Mouse (Mus musculus): ENCODE data around the gene Fam124b. TPM values are rescaled to one million over a fixed set of nuclear protein-coding genes. Genes with fewer than 3 reads are reported as not detected.

Fam124b gene
- under 1 TPM; 0.32 to 0.63 TPM for total RNA-seq (2021)
- long read RNA-seq, experiment 1: 0 reads
- long read RNA-seq, experiment 2: 0 reads

DNA sequence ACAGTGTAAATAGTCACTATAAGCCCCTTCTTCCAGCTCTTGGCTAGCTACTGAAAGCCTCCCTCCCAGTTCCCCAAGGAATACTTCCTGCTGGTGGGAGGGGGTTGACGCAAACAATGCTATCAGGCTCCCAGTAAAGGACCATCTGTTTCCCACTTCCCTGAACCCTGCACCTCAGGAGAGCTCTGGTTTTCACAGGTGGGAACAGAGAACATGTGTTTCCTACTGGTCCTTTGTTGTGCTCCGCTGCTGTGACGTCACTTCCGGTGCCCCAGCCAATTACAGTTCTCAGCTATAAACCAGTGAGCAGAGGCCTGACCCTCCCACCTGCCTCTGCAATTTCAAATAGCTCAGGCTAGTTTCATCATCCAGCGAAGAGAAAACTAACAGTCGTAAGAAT, at the start of gene Fam124b:
Fam124b (minus strand) TSS at position 206 of the 400 bp plus-strand sequence.
- TF ChIP-seq CTCF (IDR thresholded peaks at IDR 0.05): no peak
- H3K4me3 ChIP-seq: no peak within 1 kb of the TSS
- no peak within 1 kb of the TSS for H3K27ac ChIP-seq
- intact Hi-C loops (cut with DNase I): no loop called here
- DNase-seq (ENCODE audit: extremely low spot score in 1 of 2, low spot score in 2 of 2): no peak

DNA sequence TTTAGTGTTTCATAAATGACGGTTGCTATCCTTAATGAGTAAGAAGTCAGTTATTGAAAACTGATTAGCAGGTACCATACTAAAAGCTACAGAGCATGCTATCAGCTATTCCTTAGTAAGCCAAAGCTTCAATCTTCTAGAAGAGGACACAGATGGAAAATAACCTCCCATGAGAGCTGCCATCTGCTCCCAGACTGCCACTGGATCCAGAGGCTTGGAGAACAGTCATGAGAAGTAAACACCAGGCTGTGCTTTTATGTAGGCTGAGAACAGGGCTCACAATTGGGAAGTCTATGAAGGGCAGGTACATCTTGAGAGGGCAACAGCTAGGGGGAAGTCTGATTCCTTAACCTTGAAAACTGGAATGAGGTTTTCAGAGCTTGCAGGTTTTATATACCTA, 42.2 kb upstream of the Fam124b start:
- H3K27ac ChIP-seq: no peak overlapping the region
- no peak for TF ChIP-seq CTCF (IDR thresholded peaks at IDR 0.05)
- DNase-seq (ENCODE audit: extremely low spot score in 1 of 2, low spot score in 2 of 2): no peak
- intact Hi-C loops (cut with DNase I): loop anchor here (10.0 kb wide), 1 partner anchor 476 kb away; no protein-coding TSS in a partner anchor
- H3K4me3 ChIP-seq: no peak overlapping the region

DNA sequence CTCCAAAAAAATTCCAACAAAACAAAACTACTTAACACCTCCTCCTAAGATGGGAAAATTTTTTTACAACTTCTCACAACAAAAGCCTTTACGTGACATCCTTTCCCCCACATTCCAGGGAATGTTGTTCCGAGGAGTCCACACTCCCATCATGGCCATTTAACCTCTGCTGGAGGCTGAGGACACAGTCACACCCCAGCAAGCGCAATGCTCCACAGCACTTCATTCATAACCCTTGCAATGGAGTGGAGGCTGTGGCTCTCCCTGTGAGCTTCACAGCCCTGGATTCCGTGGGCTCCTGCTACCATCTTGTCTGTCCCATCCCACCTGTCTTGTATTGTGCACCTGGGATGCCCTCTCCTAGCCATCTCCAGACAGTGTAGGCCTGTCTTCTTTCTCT, 40.4 kb upstream of the Fam124b start:
- no peak overlapping the region for H3K27ac ChIP-seq
- intact Hi-C loops (cut with DNase I): loop anchor here (10.0 kb wide), 1 partner anchor 256 kb away; no protein-coding TSS in a partner anchor
- no peak for DNase-seq (ENCODE audit: extremely low spot score in 1 of 2, low spot score in 2 of 2)
- TF ChIP-seq CTCF (IDR thresholded peaks at IDR 0.05): no peak
- H3K4me3 ChIP-seq: no peak overlapping the region

DNA sequence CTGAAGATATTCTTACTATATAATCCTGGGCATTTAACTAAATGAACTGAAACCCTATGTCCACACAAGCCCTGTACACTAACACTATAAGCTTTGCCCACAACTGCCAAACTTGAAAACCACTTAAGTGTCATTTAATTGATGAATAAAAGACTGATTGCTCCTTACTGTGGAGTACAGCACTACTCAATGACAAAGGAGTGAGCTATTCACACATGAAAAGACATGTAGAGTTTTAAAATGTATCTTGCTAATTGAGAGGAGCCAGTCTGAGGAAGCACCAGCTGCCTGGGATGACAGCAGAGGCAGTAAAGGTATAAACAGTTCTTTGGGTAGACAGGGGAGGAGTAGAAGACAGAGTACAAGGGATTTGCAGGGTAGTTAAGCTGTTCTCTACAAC, 35.0 kb upstream of the Fam124b start:
- Histone ChIP-seq H3K4me3 (no peak overlapping the region), H3K27ac (no peak overlapping the region)
- intact Hi-C loops (cut with DNase I): loop anchor here (10.0 kb wide), 1 partner anchor 261 kb away; no protein-coding TSS in a partner anchor
- TF ChIP-seq CTCF (IDR thresholded peaks at IDR 0.05): no peak
- DNase-seq (ENCODE audit: extremely low spot score in 1 of 2, low spot score in 2 of 2): no peak

DNA sequence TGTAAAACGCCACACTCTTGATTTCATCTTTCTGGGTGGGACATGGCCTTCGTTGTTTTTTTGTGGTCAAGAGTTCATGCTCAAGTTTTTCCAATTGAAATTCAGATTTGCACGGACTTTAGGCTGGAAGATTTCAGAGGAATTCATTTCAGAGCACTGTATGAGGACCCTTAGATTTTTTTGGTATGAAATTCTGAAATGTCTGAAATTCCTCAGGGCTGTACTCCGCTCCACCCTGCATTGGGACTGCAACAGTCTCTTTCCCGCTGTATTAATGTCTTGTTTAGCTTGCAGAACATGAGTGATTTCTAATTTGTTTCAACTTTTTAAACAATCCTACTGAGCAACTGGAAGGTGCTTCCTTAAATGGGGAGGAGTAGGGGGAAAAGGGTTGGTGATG, 32.0 kb upstream of the Fam124b start:
- Histone ChIP-seq H3K4me3 (no peak overlapping the region), H3K27ac (no peak overlapping the region)
- intact Hi-C loops (cut with DNase I): loop anchor here (10.0 kb wide), 1 partner anchor 265 kb away; no protein-coding TSS in a partner anchor
- DNase-seq (ENCODE audit: extremely low spot score in 1 of 2, low spot score in 2 of 2): no peak
- TF ChIP-seq CTCF (IDR thresholded peaks at IDR 0.05): no peak

DNA sequence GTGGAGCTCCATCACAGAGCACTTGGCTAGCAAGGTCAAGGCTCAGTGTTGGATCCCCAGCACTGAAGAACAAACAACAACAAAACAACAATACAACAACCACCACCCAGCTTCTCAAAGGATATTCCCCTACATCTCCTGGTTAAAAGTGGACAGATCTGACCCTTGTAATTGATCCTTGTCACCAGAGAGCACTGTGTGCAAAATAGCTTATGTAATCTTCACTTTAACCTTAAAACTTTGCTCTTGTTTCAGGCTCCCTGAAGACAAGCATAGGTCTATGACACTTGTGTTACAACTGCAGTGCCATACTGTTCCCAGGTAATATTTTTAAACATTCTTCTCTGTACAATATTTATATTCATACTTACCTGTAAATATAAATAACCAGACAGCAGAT, 28.9 kb upstream of the Fam124b start:
- intact Hi-C loops (cut with DNase I): no loop called here
- TF ChIP-seq CTCF (IDR thresholded peaks at IDR 0.05): no peak
- Histone ChIP-seq H3K27ac (no peak overlapping the region), H3K4me3 (no peak overlapping the region)
- no peak for DNase-seq (ENCODE audit: extremely low spot score in 1 of 2, low spot score in 2 of 2)

DNA sequence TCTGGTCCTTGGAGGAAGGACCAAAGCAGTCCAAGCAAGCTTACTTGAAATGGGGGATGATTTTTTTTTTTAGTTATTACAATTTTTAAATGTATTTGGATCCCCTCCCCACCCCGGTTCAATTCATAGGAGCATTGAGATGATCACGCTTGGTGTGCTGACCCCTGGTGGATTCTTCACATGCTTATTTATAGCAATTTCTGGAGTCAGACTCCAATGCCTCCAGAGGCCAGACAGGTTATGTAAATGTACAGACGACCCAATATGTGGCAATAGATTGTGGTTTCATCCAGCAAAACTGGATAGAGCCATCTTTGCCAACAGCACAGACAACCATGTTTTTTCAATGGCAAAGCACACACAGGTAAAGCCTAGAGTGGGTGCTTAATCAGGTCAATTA, 25.9 kb upstream of the Fam124b start:
- no peak for DNase-seq (ENCODE audit: extremely low spot score in 1 of 2, low spot score in 2 of 2)
- no peak overlapping the region for H3K27ac ChIP-seq
- no peak overlapping the region for H3K4me3 ChIP-seq
- peak; percentile 12; the same call in 1 of the 2 replicates for TF ChIP-seq CTCF (IDR thresholded peaks at IDR 0.05)
- intact Hi-C loops (cut with DNase I): no loop called here

DNA sequence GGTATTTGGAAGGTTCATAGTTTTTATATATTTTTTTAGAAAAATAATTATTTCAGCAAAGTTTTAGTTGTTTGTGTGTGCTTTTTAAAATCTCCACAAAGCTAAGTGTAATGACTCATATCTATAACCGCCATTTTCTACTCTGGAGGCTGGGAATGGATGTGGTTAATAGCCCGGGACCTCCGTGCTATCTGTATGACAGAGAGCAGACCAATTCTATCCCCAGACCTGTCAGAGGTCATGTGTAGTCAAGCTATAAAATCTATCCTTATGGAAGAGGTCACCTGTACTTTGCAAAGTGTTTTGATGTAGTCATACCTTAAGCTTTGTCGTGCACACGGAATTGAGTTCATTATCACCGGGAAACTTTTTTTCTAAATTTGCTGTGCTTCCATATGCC, 23.3 kb upstream of the Fam124b start:
- Histone ChIP-seq H3K27ac (no peak overlapping the region), H3K4me3 (no peak overlapping the region)
- no peak for TF ChIP-seq CTCF (IDR thresholded peaks at IDR 0.05)
- intact Hi-C loops (cut with DNase I): no loop called here
- DNase-seq (ENCODE audit: extremely low spot score in 1 of 2, low spot score in 2 of 2): no peak

DNA sequence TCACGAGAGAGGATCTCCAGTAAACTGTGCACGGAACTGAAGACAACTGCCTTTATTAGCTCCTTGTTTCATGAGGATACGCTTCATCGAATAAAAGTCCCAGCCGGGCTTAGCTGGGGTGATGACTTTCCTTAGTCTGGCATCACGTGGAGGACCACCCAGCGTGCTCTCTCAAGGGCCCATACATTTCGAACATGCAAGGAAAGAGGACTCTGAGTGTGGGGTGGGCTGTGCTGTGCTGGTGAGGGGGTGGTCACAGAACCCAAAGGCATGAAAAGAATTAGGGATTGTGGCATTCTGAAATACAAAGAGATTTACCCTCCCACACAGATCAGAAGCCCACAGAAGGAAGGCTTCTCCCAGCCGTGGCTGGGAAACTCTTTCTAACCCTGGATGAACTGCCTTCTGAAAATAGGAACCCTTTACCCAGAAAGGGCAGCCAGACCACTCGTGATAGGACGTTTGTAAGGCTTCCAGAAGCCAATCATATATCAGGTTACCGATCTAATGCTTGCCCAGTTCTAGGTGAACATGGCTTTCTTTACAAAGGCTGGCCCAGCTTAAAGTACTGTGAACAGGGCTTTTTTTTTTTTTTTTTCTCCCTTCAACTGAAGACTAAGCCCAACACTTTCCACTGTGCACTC, 21.9 kb upstream of the Fam124b start:
- DNase-seq (ENCODE audit: extremely low spot score in 1 of 2, low spot score in 2 of 2): no peak
- Histone ChIP-seq H3K4me3 (no peak overlapping the region), H3K27ac (no peak overlapping the region)
- intact Hi-C loops (cut with DNase I): no loop called here
- TF ChIP-seq CTCF (IDR thresholded peaks at IDR 0.05): no peak

DNA sequence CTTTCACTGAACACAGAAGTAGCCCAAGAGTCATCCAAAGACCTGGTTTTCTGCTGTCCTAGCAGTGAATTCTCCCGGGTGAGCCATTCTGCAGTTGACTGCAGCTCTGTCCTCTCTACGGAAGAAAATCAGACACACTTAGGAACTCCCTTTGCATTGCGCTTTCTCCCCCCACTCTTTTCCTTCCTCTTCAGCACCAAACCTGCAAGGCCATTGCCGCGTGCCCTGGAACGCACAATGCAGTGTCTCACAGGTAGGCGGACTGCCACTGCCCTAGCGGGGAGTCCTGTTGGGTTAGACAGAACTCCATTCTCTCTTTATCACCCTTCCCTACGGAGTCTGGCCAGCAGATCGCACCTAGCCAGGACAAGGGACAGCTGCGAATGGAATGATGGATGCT, 21.2 kb upstream of the Fam124b start:
- no peak for TF ChIP-seq CTCF (IDR thresholded peaks at IDR 0.05)
- DNase-seq (ENCODE audit: extremely low spot score in 1 of 2, low spot score in 2 of 2): no peak
- intact Hi-C loops (cut with DNase I): no loop called here
- Histone ChIP-seq H3K27ac (no peak overlapping the region), H3K4me3 (no peak overlapping the region)

DNA sequence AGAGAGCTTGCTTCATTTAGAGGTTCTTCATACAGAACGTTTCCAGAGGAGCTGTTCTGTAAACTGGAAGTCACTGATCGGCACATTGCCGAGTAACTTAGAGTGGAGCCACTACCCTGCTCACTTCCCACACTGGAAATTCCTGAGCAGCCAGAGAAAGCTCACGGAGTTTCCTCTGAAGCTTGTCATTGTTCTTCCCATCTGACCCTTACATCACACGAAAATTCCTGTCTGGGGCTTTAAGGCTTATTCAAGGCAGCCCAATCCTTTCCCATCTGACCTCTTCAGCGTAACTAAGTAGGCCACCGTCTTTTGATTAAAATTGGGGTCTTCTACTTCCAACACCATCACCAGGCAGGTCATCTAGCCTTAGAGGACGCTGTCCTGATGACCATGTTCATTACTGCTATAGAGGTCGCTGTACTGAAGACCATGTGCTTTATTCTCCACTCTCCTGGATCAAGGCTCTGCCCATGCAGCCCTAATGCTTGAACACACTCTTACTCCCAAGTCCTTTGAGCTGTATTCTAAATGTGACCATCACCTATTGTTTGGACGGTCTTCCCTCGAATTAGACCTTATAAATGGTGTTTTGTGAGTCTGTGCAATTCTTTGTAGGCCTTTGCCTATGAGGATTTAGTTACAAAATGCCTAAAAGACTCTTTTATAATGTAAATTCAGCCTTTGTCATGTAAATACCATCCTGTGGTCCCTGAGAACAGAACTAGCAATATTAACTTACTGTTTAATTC, 18.9 kb upstream of the Fam124b start:
- no peak for DNase-seq (ENCODE audit: extremely low spot score in 1 of 2, low spot score in 2 of 2)
- intact Hi-C loops (cut with DNase I): no loop called here
- Histone ChIP-seq H3K27ac (no peak overlapping the region), H3K4me3 (no peak overlapping the region)
- TF ChIP-seq CTCF (IDR thresholded peaks at IDR 0.05): no peak

DNA sequence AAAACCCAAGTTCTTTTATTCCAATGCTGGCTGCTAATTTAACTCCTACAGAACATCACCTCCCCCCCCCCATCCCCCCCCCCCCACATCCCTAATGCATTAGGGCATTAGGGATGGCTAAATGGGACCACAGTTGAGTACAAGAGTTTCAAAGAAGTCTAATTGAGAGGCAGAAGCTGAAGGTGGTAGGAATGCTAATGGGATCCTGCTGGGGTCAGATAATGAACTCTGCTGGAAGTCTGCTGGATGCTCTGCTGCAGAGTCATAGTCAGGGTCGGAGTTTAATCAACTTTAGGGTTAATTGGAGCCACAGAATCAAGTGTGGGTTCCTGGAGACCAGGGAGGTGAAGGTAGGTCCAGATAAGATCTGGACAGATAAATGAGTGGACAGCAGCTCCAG, 17.9 kb upstream of the Fam124b start:
- Histone ChIP-seq H3K27ac (no peak overlapping the region), H3K4me3 (no peak overlapping the region)
- no peak for TF ChIP-seq CTCF (IDR thresholded peaks at IDR 0.05)
- intact Hi-C loops (cut with DNase I): no loop called here
- DNase-seq (ENCODE audit: extremely low spot score in 1 of 2, low spot score in 2 of 2): no peak

All from left cerebral cortex, adult 2 months (tissue).